Mouse (Mus musculus) olfactory bulb, adult 2 months (tissue): ENCODE measurements at regions not wholly inside any gene's neighbourhood (a gene's known extent, or its start where the extent isn't known, plus 50 kb on each side); places are given as distances from the start of the nearest gene placed in this dataset.

Source experiments
- CTCF ChIP-seq: fragments of 200-500 bp; IDR thresholded peaks from 2 replicates; pipeline ENCODE4 v1.5.1; 2012; ENCODE audit warnings: low read depth, mild to moderate bottlenecking, low read length, moderate library complexity; ENCODE audit not compliant: insufficient read depth
- POLR2A ChIP-seq: fragments of 200-500 bp; IDR thresholded peaks from 2 replicates; pipeline ENCODE4 v1.6.1; 2012; ENCODE audit warnings: mild to moderate bottlenecking, low read depth, low read length, moderate library complexity; ENCODE audit not compliant: insufficient read depth

DNA sequence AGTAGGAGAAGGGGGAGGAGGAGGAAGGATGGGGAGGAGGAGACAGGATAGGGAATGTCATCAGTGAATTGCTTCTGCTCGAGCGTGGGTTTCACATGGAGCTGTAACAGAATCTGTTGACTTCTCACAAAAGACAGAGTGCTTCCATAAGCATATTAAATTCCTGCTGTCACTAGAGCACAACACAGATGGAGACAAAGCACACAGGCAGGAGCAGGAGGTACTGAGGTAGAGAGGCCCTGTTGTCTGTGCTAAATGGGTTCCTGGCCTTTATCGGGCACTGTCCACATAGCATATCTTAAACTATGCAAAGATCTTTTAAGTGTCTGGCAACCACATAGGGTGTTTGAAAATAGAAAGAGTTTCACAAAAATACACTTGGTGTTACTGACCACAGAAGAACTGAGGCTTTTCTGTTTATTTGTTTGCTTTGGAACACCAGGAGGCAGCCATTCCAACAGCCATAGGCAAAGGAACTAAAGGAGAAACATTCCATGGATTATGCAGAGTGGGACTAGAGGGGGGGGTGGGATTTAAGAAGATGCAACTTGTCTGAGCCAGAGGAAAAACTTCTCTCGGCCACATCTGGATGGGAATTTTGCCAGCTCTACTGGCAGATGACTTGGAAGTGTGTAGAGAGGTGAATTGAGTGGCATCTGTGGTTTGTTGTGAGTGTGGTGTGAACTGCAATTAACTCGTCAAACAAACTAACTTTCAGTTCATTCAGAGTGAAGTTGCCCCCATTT lies 139.4 kb upstream of the Tmc3 start:
- no peak for TF ChIP-seq POLR2A
- TF ChIP-seq CTCF, result no peak
